Mouse (Mus musculus) yolk sac, embryonic 10.5 days (tissue): ENCODE measurements at regions not wholly inside any gene's neighbourhood (a gene's known extent, or its start where the extent isn't known, plus 50 kb on each side); places are given as distances from the start of the nearest gene placed in this dataset.

ENCODE experiments used
- DNase-seq: peaks from one replicate; pipeline ENCODE4 v3.0.0-alpha.2; 2017; ENCODE audit warnings: low spot score

GRCm38 (mm10) chr2:103143985-103144384 lies 70.5 kb downstream of the Apip start:
- no peak for DNase-seq

GRCm38 (mm10) chr2:103144420-103144819 lies 70.9 kb downstream of the Apip start:
- no peak for DNase-seq

- no peak for DNase-seq
Measured at GRCm38 (mm10) chr2:103145058-103145457, 71.6 kb downstream of the Apip start.

- no peak for DNase-seq
Measured at GRCm38 (mm10) chr2:103146132-103146531, 72.7 kb downstream of the Apip start.

- no peak for DNase-seq
Measured at GRCm38 (mm10) chr2:103153261-103153660, 79.8 kb downstream of the Apip start.

- no peak for DNase-seq
Measured at GRCm38 (mm10) chr2:103167741-103168140, 94.3 kb downstream of the Apip start.

- no peak for DNase-seq
Measured at GRCm38 (mm10) chr2:103168266-103168665, 94.8 kb downstream of the Apip start.

GRCm38 (mm10) chr2:103177361-103177760 lies 103.9 kb downstream of the Apip start:
- no peak for DNase-seq

- no peak for DNase-seq
Measured at GRCm38 (mm10) chr2:103180298-103180927, 106.9 kb downstream of the Apip start.

GRCm38 (mm10) chr2:103186751-103187260 lies 113.3 kb downstream of the Apip start:
- DNase-seq, result no peak

- no peak for DNase-seq
Measured at GRCm38 (mm10) chr2:103192591-103192990, 110.5 kb downstream of the Ehf start.

GRCm38 (mm10) chr2:103200313-103200712 lies 102.8 kb downstream of the Ehf start:
- no peak for DNase-seq

- peak; percentile 48 for DNase-seq
Measured at GRCm38 (mm10) chr2:103205046-103205445, 98.0 kb downstream of the Ehf start.

GRCm38 (mm10) chr2:103208370-103208769 lies 94.7 kb downstream of the Ehf start:
- DNase-seq, result no peak

- DNase-seq, result no peak
Measured at GRCm38 (mm10) chr2:103209056-103209455, 94.0 kb downstream of the Ehf start.

- DNase-seq, result no peak
Measured at GRCm38 (mm10) chr2:103209512-103209981, 93.5 kb downstream of the Ehf start.

GRCm38 (mm10) chr2:103211179-103211578 lies 91.9 kb downstream of the Ehf start:
- no peak for DNase-seq
